Mouse (Mus musculus): ENCODE data around the gene Rbfox1.

- TF ChIP-seq POLR2A (IDR thresholded peaks at IDR 0.05; ENCODE audit: low read depth, low read length) (no peak), CTCF (IDR thresholded peaks at IDR 0.05; ENCODE audit: borderline replicate concordance, insufficient read depth, low read length) (no peak)
Observed at GRCm38 (mm10) chr16:6584700-6585099, 699.5 kb downstream of the Rbfox1 start.
